In the genomic region with DNA sequence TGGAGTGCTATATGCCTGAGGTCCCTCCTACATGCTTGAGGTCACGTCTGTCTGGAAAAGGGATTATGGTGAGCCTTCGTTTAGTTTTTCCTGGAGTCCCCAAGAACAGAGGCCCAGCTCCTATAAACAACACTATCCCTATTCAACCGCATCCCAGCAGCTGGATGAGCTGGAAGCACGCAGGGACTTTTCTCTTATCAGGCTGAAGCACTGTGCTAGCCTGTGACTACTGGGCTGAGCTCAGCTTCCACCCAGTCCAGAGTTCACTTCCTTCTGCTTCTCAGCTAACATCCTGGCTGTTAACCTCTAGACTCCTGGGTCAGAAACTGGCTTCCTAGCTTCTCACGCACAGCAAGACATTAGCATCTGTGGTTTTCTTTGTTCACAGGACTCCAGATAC, we compare ENCODE assay signal across 10 mouse cellular contexts. TPM values are rescaled to one million over a fixed set of nuclear protein-coding genes. Genes with fewer than 3 reads are reported as not detected.
DNase-seq lines count a peak whose midpoint lies in the region; ATAC-seq and TF ChIP-seq lines count a peak whose summit lies in the region.
"Had no signal": no experiment of that assay in that cellular context is flagged by ENCODE, and none has a peak within 500 bp of the region (broad histone marks: within the 10 kb centered on the region; RNA-seq: fewer than 3 reads in every experiment).

No protein-coding gene starts in this region.

- H3K4me3 ChIP-seq in lung, embryonic 14.5 days (ENCODE audit: low read depth, low read length): no peak overlapping the region
- H3K4me3 ChIP-seq in kidney, adult 2 months (ENCODE audit: insufficient read depth, low read depth, low read length): no peak overlapping the region
- H3K4me3 ChIP-seq in liver, embryonic 11.5 days (ENCODE audit: low read depth, low read length): no peak overlapping the region
- H3K4me3 ChIP-seq: forebrain, embryonic 13.5 days; myocyte had no signal

- no peak for TF ChIP-seq CTCF in lung, embryonic 14.5 days (IDR thresholded peaks at IDR 0.05; ENCODE audit: low read depth)
- TF ChIP-seq CTCF in kidney, adult 2 months (conservative IDR thresholded peaks at IDR 0.05; ENCODE audit: insufficient read depth, insufficient read length, low read depth, low read length): no peak

- no peak for ATAC-seq in lung, embryonic 14.5 days (ENCODE audit: insufficient read depth)
- ATAC-seq in liver, embryonic 11.5 days (replicated peaks; ENCODE audit: low FRiP score): no peak; the same call in 1 of the 2 replicates
- ATAC-seq: forebrain, embryonic 13.5 days; inflammation-experienced regulatory T-cells, adult 6 months had no signal

- no peaks in the 10 kb centered on the region for H3K9me3 ChIP-seq in lung, embryonic 14.5 days (ENCODE audit: low read depth, low read length)
- no peaks in the 10 kb centered on the region for H3K9me3 ChIP-seq in liver, embryonic 11.5 days (ENCODE audit: control insufficient read depth, low read length)
- H3K9me3 ChIP-seq: forebrain, embryonic 13.5 days had no signal

- H3K27me3 ChIP-seq in lung, embryonic 14.5 days (ENCODE audit: insufficient read depth, low read length): no peaks in the 10 kb centered on the region
- no peaks in the 10 kb centered on the region for H3K27me3 ChIP-seq in kidney, adult 2 months (replicated peaks; ENCODE audit: control insufficient read depth, insufficient read depth, low read length)
- no peaks in the 10 kb centered on the region for H3K27me3 ChIP-seq in liver, embryonic 11.5 days (replicated peaks; ENCODE audit: control insufficient read depth, insufficient read depth, low read length)

- no peak overlapping the region for H3K4me2 ChIP-seq in lung, embryonic 14.5 days
- no peak overlapping the region for H3K4me2 ChIP-seq in liver, embryonic 11.5 days
- H3K4me2 ChIP-seq: forebrain, embryonic 13.5 days had no signal

- DNase-seq in lung, embryonic 14.5 days: peak; percentile 23
- no peak for DNase-seq in lung, postnatal 4 days
- DNase-seq in kidney, adult 2 months: peak; percentile 78
- DNase-seq in liver, embryonic 11.5 days (ENCODE audit: low spot score): no peak
- no peak for DNase-seq in spleen, postnatal 10 days (ENCODE audit: low spot score in 2 of 2)
- DNase-seq in lung, postnatal 36 days: no peak
- no peak for DNase-seq in right cerebral cortex, postnatal 10 days (ENCODE audit: low spot score in 2 of 2)

- 34% methylated on average over 5 of the region's 5 CpGs for WGBS in lung, embryonic 14.5 days
- 40% methylated on average over 5 of the region's 5 CpGs for WGBS in kidney, adult 2 months
- 28% methylated on average over 5 of the region's 5 CpGs for WGBS in liver, embryonic 11.5 days

- H3K9ac ChIP-seq in lung, embryonic 14.5 days: no peak overlapping the region
- no peak overlapping the region for H3K9ac ChIP-seq in liver, embryonic 11.5 days (ENCODE audit: low read depth, low read length)
- H3K9ac ChIP-seq: forebrain, embryonic 13.5 days had no signal

- no peaks in the 10 kb centered on the region for H3K4me1 ChIP-seq in lung, embryonic 14.5 days (ENCODE audit: insufficient read depth)
- H3K4me1 ChIP-seq in kidney, adult 2 months (ENCODE audit: control insufficient read depth, insufficient read depth, low read length): peaks cover 18% of the 10 kb centered on the region; the same call in 1 of the 2 replicates
- peaks cover 19% of the 10 kb centered on the region for H3K4me1 ChIP-seq in liver, embryonic 11.5 days (replicated peaks; ENCODE audit: control insufficient read depth, insufficient read depth, low read length)

- H3K27ac ChIP-seq in lung, embryonic 14.5 days (ENCODE audit: low read depth): 0 out of 2 replicates have a peak overlapping the region, but pooled peaks have one; percentile 4
- no peak overlapping the region for H3K27ac ChIP-seq in kidney, adult 2 months (ENCODE audit: insufficient read depth, low read depth, low read length)
- peak overlapping the region; percentile 26; the same call in 1 of the 2 replicates for H3K27ac ChIP-seq in liver, embryonic 11.5 days (ENCODE audit: low read depth, low read length)
- H3K27ac ChIP-seq: forebrain, embryonic 13.5 days had no signal

- 0 out of 2 replicates have a peak, but pooled peaks cover 16% of the 10 kb centered on the region for H3K36me3 ChIP-seq in lung, embryonic 14.5 days (ENCODE audit: insufficient read depth)
- H3K36me3 ChIP-seq in kidney, adult 2 months (ENCODE audit: control insufficient read depth, insufficient read depth, low read length): no peaks in the 10 kb centered on the region; the same call in 1 of the 2 replicates
- no peaks in the 10 kb centered on the region for H3K36me3 ChIP-seq in liver, embryonic 11.5 days (ENCODE audit: control insufficient read depth, insufficient read depth, low read length)

- TF ChIP-seq POLR2A in kidney, adult 2 months (IDR thresholded peaks at IDR 0.05; ENCODE audit: low read depth, low read length): no peak

RNA-seq across cellular contexts. Expression of gene 2200002D01Rik, which starts 5.6 kb away (rescaled TPM):
- 4.6 and 4.7 TPM in 2 replicates for polyA plus RNA-seq in lung, embryonic 14.5 days (2014; fragmentation: Nextera tagmentation; extraction: Ambion mirVana)
- polyA plus RNA-seq in kidney, adult 2 months (2012; rRNA removed): 4.6 and 7.2 TPM in 2 replicates
- polyA plus RNA-seq in liver, embryonic 11.5 days (2014; fragmentation: Nextera tagmentation; extraction: Ambion mirVana): 3.2 and 4.4 TPM in 2 replicates

RNA-seq across cellular contexts. Expression of gene Yif1b, which starts 15.7 kb away (rescaled TPM):
- 121 and 123 TPM in 2 replicates for polyA plus RNA-seq in lung, embryonic 14.5 days (2014; fragmentation: Nextera tagmentation; extraction: Ambion mirVana)
- polyA plus RNA-seq in kidney, adult 2 months (2012; rRNA removed): 179 and 207 TPM in 2 replicates
- polyA plus RNA-seq in liver, embryonic 11.5 days (2014; fragmentation: Nextera tagmentation; extraction: Ambion mirVana): 95.7 and 101 TPM in 2 replicates

RNA-seq across cellular contexts. Expression of gene Kcnk6, which starts 21.5 kb away (rescaled TPM):
- 0.84 and 1.1 TPM in 2 replicates for polyA plus RNA-seq in lung, embryonic 14.5 days (2014; fragmentation: Nextera tagmentation; extraction: Ambion mirVana)
- 4.4 and 5.6 TPM in 2 replicates for polyA plus RNA-seq in kidney, adult 2 months (2012; rRNA removed)
- polyA plus RNA-seq in liver, embryonic 11.5 days (2014; fragmentation: Nextera tagmentation; extraction: Ambion mirVana): 2.0 and 2.6 TPM in 2 replicates

RNA-seq across cellular contexts. Expression of gene Spint2, which starts 27.9 kb away (rescaled TPM):
- 243 and 265 TPM in 2 replicates for polyA plus RNA-seq in lung, embryonic 14.5 days (2014; fragmentation: Nextera tagmentation; extraction: Ambion mirVana)
- polyA plus RNA-seq in kidney, adult 2 months (2012; rRNA removed): 421 and 474 TPM in 2 replicates
- 51.6 and 53.7 TPM in 2 replicates for polyA plus RNA-seq in liver, embryonic 11.5 days (2014; fragmentation: Nextera tagmentation; extraction: Ambion mirVana)

RNA-seq across cellular contexts. Expression of gene Ppp1r14a, which starts 35.3 kb away (rescaled TPM):
- 114 and 127 TPM in 2 replicates for polyA plus RNA-seq in lung, embryonic 14.5 days (2014; fragmentation: Nextera tagmentation; extraction: Ambion mirVana)
- 12.3 and 16.1 TPM in 2 replicates for polyA plus RNA-seq in kidney, adult 2 months (2012; rRNA removed)
- polyA plus RNA-seq in liver, embryonic 11.5 days (2014; fragmentation: Nextera tagmentation; extraction: Ambion mirVana): 6.0 and 6.9 TPM in 2 replicates
- polyA plus RNA-seq: inflammation-experienced regulatory T-cells, adult 6 months had no signal

Comparison
In these comparisons a context has a peak if more than half of its experiments do, and no peak if none do; other contexts are left out.
1. DNase-seq: peak in lung, embryonic 14.5 days (single experiment) and kidney, adult 2 months (single experiment); none in lung, postnatal 4 days (0 of 2), liver, embryonic 11.5 days (single experiment), spleen, postnatal 10 days (0 of 2), lung, postnatal 36 days (single experiment) and right cerebral cortex, postnatal 10 days (0 of 2).